In genomic region chr1:164158571-164158970, GRCm38 (mm10) we compare ENCODE assay signal across 18 mouse cellular contexts. TPM values are rescaled to one million over a fixed set of nuclear protein-coding genes. Genes with fewer than 3 reads are reported as not detected.
"Had no signal": no experiment of that assay in that cellular context is flagged by ENCODE, and none has a peak within 500 bp of the region (broad histone marks: within the 10 kb centered on the region; RNA-seq: fewer than 3 reads in every experiment).

No protein-coding gene starts in this region.

- DNase-seq: lung, adult 2 months; lung, postnatal 14 days; lung, postnatal 36 days; right cerebral cortex, postnatal 14 days; thymus, adult 2 months; thymus, postnatal 25 days; thymus, postnatal 4 days had no signal

- H3K4me3 ChIP-seq: lung, embryonic 15.5 days; megakaryocyte, embryonic 14.5 days; midbrain, embryonic 13.5 days; midbrain, embryonic 15.5 days; neural tube, embryonic 12.5 days; stomach, embryonic 15.5 days had no signal

- H3K36me3 ChIP-seq: lung, embryonic 15.5 days; midbrain, embryonic 13.5 days; midbrain, embryonic 15.5 days; neural tube, embryonic 12.5 days; stomach, embryonic 15.5 days had no signal

- H3K4me1 ChIP-seq: lung, embryonic 15.5 days; midbrain, embryonic 13.5 days; midbrain, embryonic 15.5 days; neural tube, embryonic 12.5 days; stomach, embryonic 15.5 days had no signal

- H3K27me3 ChIP-seq: lung, embryonic 15.5 days; megakaryocyte, embryonic 14.5 days; midbrain, embryonic 13.5 days; midbrain, embryonic 15.5 days; neural tube, embryonic 12.5 days; stomach, embryonic 15.5 days had no signal

- H3K9me3 ChIP-seq: lung, embryonic 15.5 days; megakaryocyte, embryonic 14.5 days; midbrain, embryonic 13.5 days; midbrain, embryonic 15.5 days; neural tube, embryonic 12.5 days; stomach, embryonic 15.5 days had no signal

- H3K27ac ChIP-seq: lung, embryonic 15.5 days; macrophage; midbrain, embryonic 13.5 days; midbrain, embryonic 15.5 days; neural tube, embryonic 12.5 days; stomach, embryonic 15.5 days; stomach, postnatal 0 days had no signal

RNA-seq across cellular contexts. Expression of gene Selp, which starts 43.5 kb away (rescaled TPM):
- polyA plus RNA-seq: midbrain, embryonic 11.5 days; midbrain, embryonic 15.5 days; midbrain, postnatal 0 days; neural tube, embryonic 12.5 days; neural tube, embryonic 14.5 days had no signal
